Mouse (Mus musculus) heart, embryonic 10.5 days (tissue): Measurements from ENCODE around the gene Gorasp2. TPM values are rescaled to one million over a fixed set of nuclear protein-coding genes. Genes with fewer than 3 reads are reported as not detected.

Experiments
- DNase-seq: peaks from one replicate; pipeline ENCODE4 v3.0.0-alpha.2; 2017; ENCODE audit warnings: low spot score
- H3K27ac ChIP-seq: fragments of 300-500 bp; sonication (generic); 2 replicates; pipeline ENCODE4 v1.5.1; 2016; ENCODE audit warnings: mild to moderate bottlenecking
- H3K27me3 ChIP-seq: fragments of 300-500 bp; sonication (generic); 2 replicates; pipeline ENCODE4 v1.6.1; 2016; ENCODE audit warnings: mild to moderate bottlenecking; ENCODE audit not compliant: poor library complexity, insufficient read depth, severe bottlenecking
- H3K36me3 ChIP-seq: fragments of 300-500 bp; sonication (generic); 2 replicates; pipeline ENCODE4 v1.6.1; 2016; ENCODE audit warnings: mild to moderate bottlenecking, moderate library complexity
- H3K4me1 ChIP-seq: fragments of 300-500 bp; sonication (generic); 2 replicates; pipeline ENCODE4 v1.6.1; 2016; ENCODE audit warnings: mild to moderate bottlenecking
- H3K4me3 ChIP-seq: fragments of 300-500 bp; sonication (generic); 2 replicates; pipeline ENCODE4 v1.5.1; 2016; ENCODE audit warnings: mild to moderate bottlenecking, moderate library complexity
- H3K9me3 ChIP-seq: fragments of 300-500 bp; sonication (generic); 2 replicates; pipeline ENCODE4 v1.6.1; 2016; ENCODE audit warnings: mild to moderate bottlenecking, moderate library complexity
- WGBS: fragments of 180-500 bp; shearing (Covaris S2); methylation state at CpG from one replicate; pipeline ENCODE4 v1.1.7; 2016; 5-methylcytosine and 5-hydroxymethylcytosine counted together
- polyA plus RNA-seq: library from polyadenylated mRNA; unstranded; fragments of >200 nt; fragmentation: Nextera tagmentation; extraction: Ambion mirVana; gene quantifications from 2 replicates; pipeline ENCODE4 v1.2.1, GENCODE M21; 2016

Gorasp2 gene
- polyA plus RNA-seq, 1 experiment from 2014 or later: 205 TPM

DNA sequence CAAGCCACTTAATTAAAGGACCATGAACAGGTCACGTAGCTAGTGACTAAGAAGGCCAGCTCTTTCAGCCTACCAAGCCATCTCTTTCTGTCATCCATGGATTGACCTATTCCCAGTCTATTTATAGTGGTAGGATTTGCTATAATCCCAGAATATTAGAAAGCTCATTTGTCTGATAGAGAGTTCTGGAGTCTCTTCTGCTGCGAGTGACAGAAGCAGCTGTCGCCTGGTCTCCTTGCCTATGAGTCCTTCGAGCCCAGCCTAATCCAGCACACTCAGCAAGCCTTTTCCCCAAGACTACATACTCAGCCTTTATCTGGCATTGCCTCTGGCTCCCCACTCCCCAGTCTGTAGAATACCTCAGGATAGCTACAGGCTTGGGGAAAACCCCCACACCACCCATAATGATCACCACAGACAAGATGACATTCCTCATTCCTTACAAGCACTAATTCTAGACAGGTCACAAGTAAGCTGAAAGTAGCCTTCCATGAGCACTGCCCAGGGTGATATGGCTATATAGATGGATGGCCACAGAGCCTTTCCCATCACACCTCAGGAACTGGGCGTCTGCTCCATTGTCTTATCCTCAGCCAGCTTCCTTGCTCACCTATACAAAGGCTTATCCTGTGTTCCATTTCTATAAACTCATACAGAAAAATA is 27.2 kb upstream of the Gorasp2 start:
- no peak overlapping the region for H3K4me3 ChIP-seq
- H3K36me3 ChIP-seq: no peaks in the 10 kb centered on the region
- 81% methylated on average over 5 of the region's 5 CpGs for WGBS
- H3K27ac ChIP-seq: no peak overlapping the region
- H3K9me3 ChIP-seq: no peaks in the 10 kb centered on the region
- peaks cover 10% of the 10 kb centered on the region for H3K4me1 ChIP-seq
- DNase-seq: peak; percentile 56
- no peaks in the 10 kb centered on the region for H3K27me3 ChIP-seq

DNA sequence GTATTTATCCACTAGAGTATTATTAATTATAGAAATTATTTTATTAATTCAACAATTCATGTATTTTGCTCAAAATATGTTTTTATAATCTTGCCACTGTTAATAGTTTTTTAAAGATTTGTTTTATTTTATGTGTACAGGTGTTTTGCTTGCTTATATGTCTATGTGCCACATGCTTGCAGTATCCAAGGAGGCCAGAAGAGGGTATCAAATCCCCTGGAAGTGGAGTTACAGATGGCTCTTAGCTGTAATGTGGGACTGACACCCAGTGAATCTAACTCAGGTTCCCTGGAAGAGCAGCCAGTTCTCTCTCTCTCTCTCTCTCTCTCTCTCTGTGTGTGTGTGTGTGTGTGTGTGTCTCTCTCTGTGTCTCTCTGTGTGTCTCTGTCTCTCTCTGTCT is 20.4 kb upstream of the Gorasp2 start:
- Histone ChIP-seq H3K27ac (no peak overlapping the region), H3K27me3 (no peaks in the 10 kb centered on the region), H3K4me3 (no peak overlapping the region), H3K9me3 (no peaks in the 10 kb centered on the region), H3K4me1 (no peaks in the 10 kb centered on the region), H3K36me3 (no peaks in the 10 kb centered on the region)
- DNase-seq: no peak

DNA sequence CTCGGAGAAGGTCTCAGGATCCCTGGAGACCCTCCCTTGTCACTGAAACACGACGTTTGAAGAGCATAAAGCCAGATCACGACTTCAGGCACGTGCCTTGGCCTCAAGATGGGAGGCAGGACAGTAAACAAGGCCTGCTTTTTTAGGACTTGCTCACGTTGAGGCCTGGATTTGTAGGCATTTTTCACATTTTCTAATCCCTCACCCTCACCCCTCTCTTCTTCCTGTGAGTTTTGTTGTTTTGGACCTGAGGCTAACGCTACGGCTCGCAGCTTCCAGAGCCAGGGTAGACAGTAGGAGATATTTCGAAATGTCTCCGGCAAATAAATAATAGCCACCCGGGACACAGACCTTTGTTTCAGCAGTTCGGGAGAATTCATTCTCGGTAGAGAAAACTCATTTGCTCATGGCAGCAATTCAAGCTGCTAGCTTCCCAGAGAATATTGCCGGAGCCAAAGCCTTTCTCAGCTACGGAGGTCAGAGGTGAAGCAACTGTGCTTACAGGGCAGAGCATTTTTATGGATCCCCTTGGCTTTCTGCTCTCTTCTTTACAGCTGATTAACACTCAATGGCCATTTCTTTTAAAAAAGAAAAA is 18.3 kb upstream of the Gorasp2 start:
- H3K36me3 ChIP-seq: no peaks in the 10 kb centered on the region
- no peak overlapping the region for H3K4me3 ChIP-seq
- DNase-seq: no peak
- no peak overlapping the region for H3K27ac ChIP-seq
- no peaks in the 10 kb centered on the region for H3K27me3 ChIP-seq
- no peaks in the 10 kb centered on the region for H3K9me3 ChIP-seq
- H3K4me1 ChIP-seq: no peaks in the 10 kb centered on the region
- 78% methylated on average over 16 of the region's 16 CpGs for WGBS

DNA sequence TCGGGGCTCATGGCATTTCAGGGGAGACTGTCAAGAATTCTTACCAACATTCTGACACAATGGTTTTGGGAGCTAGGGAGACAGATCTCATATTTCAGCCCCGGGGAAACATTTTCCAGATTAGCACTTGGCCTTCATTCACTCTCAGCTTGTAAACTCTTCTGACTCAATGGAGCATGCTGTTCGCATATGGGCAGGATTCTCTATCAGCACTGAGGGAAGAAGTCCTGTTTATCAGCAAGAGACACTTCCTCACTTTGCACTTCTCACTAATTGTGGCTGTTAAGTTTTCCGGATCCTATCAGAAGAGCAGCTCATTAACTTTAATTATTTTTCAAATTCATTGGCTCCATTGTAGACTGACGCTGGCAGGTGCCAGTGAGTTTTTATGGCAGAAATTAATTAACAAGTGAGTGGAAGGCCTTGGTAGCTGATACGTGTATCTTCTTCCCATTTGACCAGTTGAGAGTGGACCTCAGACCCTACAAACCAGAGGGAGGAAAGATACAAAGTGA is 16.1 kb upstream of the Gorasp2 start:
- Histone ChIP-seq H3K27ac (no peak overlapping the region), H3K4me1 (no peaks in the 10 kb centered on the region), H3K9me3 (no peaks in the 10 kb centered on the region), H3K27me3 (no peaks in the 10 kb centered on the region), H3K36me3 (no peaks in the 10 kb centered on the region), H3K4me3 (no peak overlapping the region)
- 63% methylated on average over 6 of the region's 6 CpGs for WGBS
- DNase-seq: no peak

DNA sequence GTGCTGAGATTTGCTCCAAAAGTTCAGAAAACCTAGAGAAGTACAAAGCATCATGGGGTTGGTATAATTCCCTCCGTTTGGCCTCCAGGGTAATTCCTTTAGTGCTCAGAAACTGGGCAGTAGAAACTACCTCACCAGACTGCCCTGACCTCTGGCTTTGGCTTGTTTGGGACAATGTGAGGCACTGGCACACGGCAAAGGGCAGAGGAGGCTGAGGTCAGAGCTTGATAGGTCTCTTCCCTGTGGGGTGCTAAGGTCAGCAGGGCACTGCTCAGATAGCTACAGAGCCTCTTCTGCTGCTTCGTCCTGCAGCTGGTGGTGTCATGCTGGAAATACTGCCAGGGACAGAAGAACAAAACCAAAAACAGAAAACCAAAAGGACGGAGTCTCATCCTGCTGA is 13.7 kb upstream of the Gorasp2 start:
- Histone ChIP-seq H3K4me3 (no peak overlapping the region), H3K27ac (no peak overlapping the region), H3K9me3 (no peaks in the 10 kb centered on the region), H3K36me3 (no peaks in the 10 kb centered on the region), H3K27me3 (no peaks in the 10 kb centered on the region), H3K4me1 (no peaks in the 10 kb centered on the region)
- DNase-seq: no peak
- 50% methylated on average over 4 of the region's 4 CpGs for WGBS

DNA sequence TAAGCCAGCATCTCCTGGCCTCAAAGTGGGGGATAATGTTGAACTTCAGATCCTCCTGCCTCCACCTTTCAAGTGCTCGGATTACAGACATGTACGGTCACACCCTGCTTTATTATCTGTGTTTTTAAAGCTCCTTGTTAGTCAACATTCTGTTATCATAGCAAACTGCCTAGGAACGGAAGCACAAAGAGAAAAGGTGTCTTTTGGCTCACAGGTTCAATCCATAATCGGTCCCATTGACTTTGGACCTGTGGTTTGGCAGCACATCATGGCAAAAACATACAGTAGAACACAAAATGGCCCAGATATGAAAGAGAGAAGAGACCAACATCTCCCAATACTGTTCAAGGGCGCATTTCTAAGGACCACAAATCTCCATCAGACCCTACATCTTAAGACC is 13.1 kb upstream of the Gorasp2 start:
- Histone ChIP-seq H3K9me3 (no peaks in the 10 kb centered on the region), H3K27ac (no peak overlapping the region), H3K4me1 (no peaks in the 10 kb centered on the region), H3K27me3 (no peaks in the 10 kb centered on the region), H3K4me3 (no peak overlapping the region), H3K36me3 (no peaks in the 10 kb centered on the region)
- WGBS: 80% methylated on average over 5 of the region's 5 CpGs
- no peak for DNase-seq

DNA sequence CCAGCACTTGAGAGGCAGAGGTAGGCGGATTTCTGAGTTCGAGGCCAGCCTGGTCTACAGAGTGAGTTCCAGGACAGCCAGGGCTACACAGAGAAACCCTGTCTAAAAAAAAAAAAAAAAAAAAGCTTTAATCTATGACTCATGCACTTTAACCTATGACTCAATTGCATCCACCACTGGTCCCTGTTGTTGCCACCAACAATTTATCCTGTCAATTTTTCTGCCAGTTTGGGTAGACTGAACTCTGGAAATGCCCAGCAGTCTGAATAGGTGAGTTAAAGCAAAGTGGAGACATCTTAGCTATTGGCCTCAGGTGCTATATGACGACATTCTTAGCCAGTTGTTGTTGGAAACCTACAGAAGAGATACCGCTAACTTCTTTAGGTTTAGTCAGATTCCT is 11.9 kb upstream of the Gorasp2 start:
- no peak overlapping the region for H3K27ac ChIP-seq
- no peaks in the 10 kb centered on the region for H3K4me1 ChIP-seq
- H3K36me3 ChIP-seq: no peaks in the 10 kb centered on the region
- no peaks in the 10 kb centered on the region for H3K27me3 ChIP-seq
- no peaks in the 10 kb centered on the region for H3K9me3 ChIP-seq
- no peak overlapping the region for H3K4me3 ChIP-seq
- peak; percentile 4 for DNase-seq
- WGBS: 94% methylated on average over 4 of the region's 4 CpGs

DNA sequence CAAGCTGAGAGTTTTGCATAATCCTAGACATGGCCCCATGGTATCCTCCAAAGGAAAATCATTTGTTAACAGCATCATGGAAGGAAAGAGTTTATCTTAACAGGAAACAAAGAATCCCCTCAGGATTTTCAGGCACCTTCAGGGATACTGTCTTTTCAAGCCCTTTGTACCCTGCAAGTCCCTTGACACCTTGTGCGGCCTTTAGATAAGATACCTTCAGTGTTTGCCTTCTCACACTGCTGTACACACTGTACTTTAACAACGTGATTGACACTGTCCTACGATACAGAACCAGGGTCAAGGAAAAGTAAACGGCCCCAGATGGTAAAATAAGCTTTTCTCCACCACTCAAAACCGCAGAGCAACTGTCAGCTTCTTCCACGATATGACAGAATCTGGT is 9.6 kb upstream of the Gorasp2 start:
- DNase-seq: peak; percentile 38
- WGBS: 41% methylated on average over 6 of the region's 6 CpGs
- Histone ChIP-seq H3K27ac (no peak overlapping the region), H3K36me3 (no peaks in the 10 kb centered on the region), H3K9me3 (no peaks in the 10 kb centered on the region), H3K4me1 (no peaks in the 10 kb centered on the region), H3K27me3 (no peaks in the 10 kb centered on the region), H3K4me3 (no peak overlapping the region)

DNA sequence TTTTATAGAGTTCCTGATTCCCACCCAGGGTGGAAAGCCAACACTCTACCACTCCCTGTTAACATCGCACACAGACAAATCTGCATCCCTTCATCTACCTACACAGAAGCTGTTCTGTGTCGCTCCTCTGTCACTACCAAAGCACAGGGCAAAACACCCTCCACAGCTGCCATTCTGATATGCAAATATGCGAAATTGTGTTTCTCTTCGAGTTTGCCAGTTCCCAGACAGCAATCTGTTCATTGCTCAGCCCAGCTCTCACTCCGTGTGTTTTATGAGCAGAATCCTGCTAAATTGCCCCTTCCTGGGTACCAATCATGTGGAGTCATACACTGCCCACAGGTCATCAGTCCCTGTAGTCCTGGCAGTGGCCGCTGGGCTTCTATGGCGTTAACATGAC is 4.3 kb upstream of the Gorasp2 start:
- no peaks in the 10 kb centered on the region for H3K9me3 ChIP-seq
- 72% methylated on average over 7 of the region's 7 CpGs for WGBS

DNA sequence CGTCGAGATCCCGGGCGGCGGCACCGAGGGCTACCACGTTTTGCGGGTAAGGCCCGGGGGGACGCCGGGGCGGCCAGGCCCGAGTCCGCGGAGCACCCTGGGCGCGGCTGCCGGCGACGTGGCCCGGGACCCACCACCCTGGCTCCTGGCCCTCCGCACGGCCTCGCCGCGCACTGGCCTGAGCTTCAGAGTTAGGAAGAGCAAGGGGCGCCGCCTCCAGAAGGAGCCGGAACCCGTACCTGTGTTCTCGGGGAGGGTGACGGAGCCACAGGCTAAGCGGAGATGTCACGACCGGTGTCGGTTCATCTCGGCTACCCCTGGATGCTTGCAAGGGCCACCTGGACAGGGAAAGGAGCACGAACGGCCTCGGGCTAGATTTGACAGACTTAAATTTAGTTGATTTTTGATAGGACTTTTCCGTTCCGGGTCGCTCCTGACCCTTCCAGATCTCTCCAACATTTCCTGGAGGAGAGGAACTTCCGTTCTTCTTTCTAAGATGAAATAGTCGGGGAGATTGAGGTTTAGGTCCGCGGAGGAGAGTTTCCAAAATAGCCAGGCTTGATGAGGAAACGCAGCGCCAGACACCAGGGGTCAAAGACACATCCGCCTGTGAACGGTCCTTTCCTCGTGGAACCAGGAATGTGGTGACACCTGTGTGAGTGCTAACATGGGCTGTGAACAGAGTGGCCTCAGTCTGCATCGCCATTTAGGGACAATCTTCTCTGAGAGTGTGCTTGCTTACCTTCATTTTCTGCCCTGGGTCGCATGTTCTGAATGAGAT is 529 bp downstream of the Gorasp2 start, which contains the start of gene Gm26558:
TSS of gene Gm26558 (minus strand) at position 394 of the 781 bp plus-strand sequence.
- under 1% methylated on average over 54 of the region's 54 CpGs for WGBS
- peak; percentile 85 for DNase-seq

More for the DNA sequence above, 4.3 kb upstream of the Gorasp2 start:
- peaks cover 3% of the 10 kb centered on the region for H3K4me1 ChIP-seq
- no peaks in the 10 kb centered on the region for H3K36me3 ChIP-seq
- no peak overlapping the region for H3K27ac ChIP-seq
- no peak overlapping the region for H3K4me3 ChIP-seq
- 0 out of 2 replicates have a peak, but pooled peaks cover 4% of the 10 kb centered on the region for H3K27me3 ChIP-seq
- DNase-seq: no peak

DNA sequence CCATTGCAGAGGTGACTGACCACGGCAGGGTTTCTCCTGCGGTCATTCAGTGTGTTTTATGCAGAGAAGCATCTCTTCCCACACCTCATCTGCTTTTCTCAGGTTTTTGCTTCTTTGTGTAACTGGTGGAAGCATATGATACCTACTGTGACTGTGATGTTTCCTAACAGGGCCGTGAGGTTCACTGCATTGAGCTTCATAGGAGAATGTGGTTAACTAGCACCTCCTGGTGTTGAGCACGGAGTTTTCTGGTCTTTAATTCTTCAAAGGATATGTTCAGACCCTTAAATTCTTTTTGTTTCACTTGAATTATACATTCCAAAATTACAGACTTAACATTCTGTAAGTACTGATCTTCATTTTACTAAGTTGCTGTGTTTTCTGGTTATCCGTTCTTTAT is 2.4 kb downstream of the Gorasp2 start:
- Histone ChIP-seq H3K4me1 (peaks cover 18% of the 10 kb centered on the region), H3K4me3 (no peak overlapping the region), H3K36me3 (peaks cover 9% of the 10 kb centered on the region; the same call in 1 of the 2 replicates), H3K27me3 (no peaks in the 10 kb centered on the region), H3K9me3 (no peaks in the 10 kb centered on the region), H3K27ac (no peak overlapping the region)
- WGBS: 81% methylated on average over 5 of the region's 5 CpGs
- peak; percentile 61 for DNase-seq

More for the DNA sequence above, 529 bp downstream of the Gorasp2 start, which contains the start of gene Gm26558:
- Histone ChIP-seq H3K4me1 (peaks cover 18% of the 10 kb centered on the region), H3K27me3 (0 out of 2 replicates have a peak, but pooled peaks cover 4% of the 10 kb centered on the region), H3K4me3 (peak within 1 kb of the TSS; percentile 97), H3K9me3 (no peaks in the 10 kb centered on the region), H3K36me3 (peaks cover 9% of the 10 kb centered on the region; the same call in 1 of the 2 replicates), H3K27ac (peak within 1 kb of the TSS; percentile 99)

DNA sequence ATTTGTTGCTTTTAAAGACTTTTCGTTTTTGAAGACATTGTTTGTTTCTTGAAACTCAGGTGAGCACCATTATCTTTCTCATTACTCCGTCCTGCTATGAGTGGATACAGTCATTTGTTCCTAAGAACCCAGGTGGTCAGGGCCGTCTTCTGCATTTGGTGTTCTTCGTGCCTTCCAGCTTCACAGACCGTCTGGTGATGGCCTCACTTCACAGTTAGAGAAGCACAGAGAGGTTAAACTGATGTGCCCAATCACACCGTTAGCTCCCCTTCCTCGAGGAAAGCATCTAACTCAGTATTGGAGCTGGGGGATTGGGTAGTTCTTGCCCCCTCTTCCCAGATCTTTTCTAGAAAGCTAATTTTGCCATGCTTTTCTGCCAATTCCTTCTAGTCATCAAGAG is 5.6 kb downstream of the Gorasp2 start:
- H3K4me3 ChIP-seq: no peak overlapping the region
- no peaks in the 10 kb centered on the region for H3K9me3 ChIP-seq
- peak; percentile 70 for DNase-seq
- H3K27me3 ChIP-seq: no peaks in the 10 kb centered on the region
- peaks cover 23% of the 10 kb centered on the region for H3K4me1 ChIP-seq
- WGBS: 91% methylated on average over 7 of the region's 7 CpGs
- H3K36me3 ChIP-seq: peaks cover 12% of the 10 kb centered on the region; the same call in 1 of the 2 replicates
- no peak overlapping the region for H3K27ac ChIP-seq

DNA sequence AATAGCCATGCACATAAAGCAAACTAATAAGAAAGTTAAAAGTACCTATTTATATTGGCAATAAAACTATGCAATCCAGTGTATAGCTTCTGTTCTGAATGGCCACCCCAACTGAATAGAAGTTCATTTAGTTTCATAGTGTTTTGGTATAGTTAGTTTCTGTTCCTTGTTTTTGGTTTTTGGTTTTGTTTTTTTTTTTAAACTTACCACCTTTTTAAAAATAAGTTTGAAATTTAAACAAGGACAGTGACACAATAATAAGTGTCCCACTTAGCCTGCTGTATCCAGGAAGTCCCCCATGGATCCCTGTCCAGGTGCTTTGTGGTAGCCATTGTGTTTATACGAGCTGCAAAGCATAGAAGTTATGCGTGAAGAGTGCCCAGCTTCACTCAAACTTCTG is 7.9 kb downstream of the Gorasp2 start:
- peak; percentile 39 for DNase-seq
- H3K4me1 ChIP-seq: peaks cover 8% of the 10 kb centered on the region
- no peak overlapping the region for H3K27ac ChIP-seq
- no peak overlapping the region for H3K4me3 ChIP-seq
- no peaks in the 10 kb centered on the region for H3K27me3 ChIP-seq
- H3K9me3 ChIP-seq: no peaks in the 10 kb centered on the region
- H3K36me3 ChIP-seq: peaks cover 8% of the 10 kb centered on the region; the same call in 1 of the 2 replicates
- WGBS: 88% methylated on average over 2 of the region's 2 CpGs
